21 mouse cellular contexts compared by ENCODE assay signal in genomic region chr9:103701448-103701847, GRCm38 (mm10).
DNase-seq lines count a peak whose midpoint lies in the region; ATAC-seq lines count a peak whose summit lies in the region.
"Had no signal": no experiment of that assay in that cellular context is flagged by ENCODE, and none has a peak within 500 bp of the region (broad histone marks: within the 10 kb centered on the region; RNA-seq: fewer than 3 reads in every experiment).

No protein-coding gene starts in this region.

- H3K36me3 ChIP-seq in hindbrain, embryonic 11.5 days (ENCODE audit: control insufficient read depth, insufficient read depth, low read length): no peaks in the 10 kb centered on the region
- no peaks in the 10 kb centered on the region for H3K36me3 ChIP-seq in hindbrain, embryonic 13.5 days
- peaks cover 2% of the 10 kb centered on the region; the same call in 1 of the 2 replicates for H3K36me3 ChIP-seq in neural tube, embryonic 13.5 days
- H3K36me3 ChIP-seq: embryonic facial prominence, embryonic 12.5 days; forebrain, embryonic 15.5 days had no signal

- peak; percentile 33 for DNase-seq in hindbrain, embryonic 11.5 days (ENCODE audit: low spot score)
- DNase-seq in neural tube, embryonic 10.5 days (ENCODE audit: extremely low spot score, low spot score): no peak
- peak; percentile 41 for DNase-seq in retina, embryonic 14.5 days (ENCODE audit: low spot score)
- DNase-seq in frontal cortex, postnatal 25 days (ENCODE audit: low spot score in 2 of 2): no peak
- no peak for DNase-seq in adrenal gland, adult 18-20 months (ENCODE audit: low spot score in 2 of 2)
- DNase-seq: adrenal gland, adult 2 months; adrenal gland, postnatal 14 days; adrenal gland, postnatal 36 days; cerebellum, adult 11-12 months; cerebellum, adult 2 months; cerebellum, adult 9-10 months; cerebellum, postnatal 10 days; cerebellum, postnatal 25 days; forebrain, postnatal 0 days had no signal

- no peak overlapping the region for H3K27ac ChIP-seq in hindbrain, embryonic 11.5 days (ENCODE audit: low read depth, low read length)
- no peak overlapping the region for H3K27ac ChIP-seq in hindbrain, embryonic 13.5 days
- H3K27ac ChIP-seq in neural tube, embryonic 13.5 days (replicated peaks): no peak overlapping the region; the same call in 1 of the 2 replicates
- H3K27ac ChIP-seq: embryonic facial prominence, embryonic 10.5 days; embryonic facial prominence, embryonic 12.5 days; forebrain, embryonic 13.5 days; forebrain, embryonic 15.5 days had no signal

- no peak overlapping the region for H3K4me3 ChIP-seq in hindbrain, embryonic 11.5 days (ENCODE audit: low read depth, low read length)
- H3K4me3 ChIP-seq in hindbrain, embryonic 13.5 days: no peak overlapping the region
- no peak overlapping the region for H3K4me3 ChIP-seq in neural tube, embryonic 13.5 days
- H3K4me3 ChIP-seq: embryonic facial prominence, embryonic 10.5 days; embryonic facial prominence, embryonic 12.5 days; forebrain, embryonic 13.5 days; forebrain, embryonic 15.5 days had no signal

- H3K4me1 ChIP-seq in hindbrain, embryonic 11.5 days (replicated peaks; ENCODE audit: control insufficient read depth, insufficient read depth, low read length): no peaks in the 10 kb centered on the region
- H3K4me1 ChIP-seq in hindbrain, embryonic 13.5 days (replicated peaks): peaks cover 19% of the 10 kb centered on the region
- H3K4me1 ChIP-seq in neural tube, embryonic 13.5 days (replicated peaks): peaks cover 22% of the 10 kb centered on the region
- H3K4me1 ChIP-seq: embryonic facial prominence, embryonic 10.5 days; embryonic facial prominence, embryonic 12.5 days had no signal

- no peaks in the 10 kb centered on the region for H3K27me3 ChIP-seq in hindbrain, embryonic 11.5 days (ENCODE audit: control insufficient read depth, insufficient read depth, low read length)
- no peaks in the 10 kb centered on the region for H3K27me3 ChIP-seq in hindbrain, embryonic 13.5 days
- no peaks in the 10 kb centered on the region for H3K27me3 ChIP-seq in neural tube, embryonic 13.5 days
- H3K27me3 ChIP-seq: embryonic facial prominence, embryonic 12.5 days; forebrain, embryonic 13.5 days; forebrain, embryonic 15.5 days had no signal

- no peak overlapping the region for H3K4me2 ChIP-seq in hindbrain, embryonic 11.5 days (replicated peaks; ENCODE audit: low read depth, low read length)
- no peak overlapping the region for H3K4me2 ChIP-seq in hindbrain, embryonic 13.5 days
- no peak overlapping the region for H3K4me2 ChIP-seq in neural tube, embryonic 13.5 days
- H3K4me2 ChIP-seq: embryonic facial prominence, embryonic 12.5 days; forebrain, embryonic 13.5 days; forebrain, embryonic 15.5 days had no signal

- no peaks in the 10 kb centered on the region for H3K9me3 ChIP-seq in hindbrain, embryonic 11.5 days (ENCODE audit: control insufficient read depth, low read length)
- no peaks in the 10 kb centered on the region for H3K9me3 ChIP-seq in hindbrain, embryonic 13.5 days
- H3K9me3 ChIP-seq in neural tube, embryonic 13.5 days: no peaks in the 10 kb centered on the region
- H3K9me3 ChIP-seq: embryonic facial prominence, embryonic 10.5 days; embryonic facial prominence, embryonic 12.5 days; forebrain, embryonic 13.5 days; forebrain, embryonic 15.5 days had no signal

- 62% methylated on average over 4 of the region's 4 CpGs for WGBS in hindbrain, embryonic 11.5 days
- 30% methylated on average over 4 of the region's 4 CpGs for WGBS in hindbrain, embryonic 13.5 days
- WGBS in neural tube, embryonic 13.5 days: 39% methylated on average over 4 of the region's 4 CpGs

- ATAC-seq in hindbrain, embryonic 11.5 days (ENCODE audit: low FRiP score): no peak
- ATAC-seq in hindbrain, embryonic 13.5 days (ENCODE audit: low FRiP score): no peak
- ATAC-seq in neural tube, embryonic 13.5 days (ENCODE audit: low read depth): peak; percentile 24; the same call in 1 of the 2 replicates
- ATAC-seq: activated CD4-positive, CD25-positive, alpha-beta regulatory T cell, adult 4 months; forebrain, embryonic 13.5 days; forebrain, embryonic 15.5 days; forebrain, postnatal 0 days had no signal

- H3K9ac ChIP-seq in hindbrain, embryonic 11.5 days (ENCODE audit: low read depth, low read length): no peak overlapping the region
- no peak overlapping the region for H3K9ac ChIP-seq in hindbrain, embryonic 13.5 days
- H3K9ac ChIP-seq in neural tube, embryonic 13.5 days: no peak overlapping the region
- H3K9ac ChIP-seq: embryonic facial prominence, embryonic 12.5 days; forebrain, embryonic 13.5 days; forebrain, embryonic 15.5 days; forebrain, postnatal 0 days had no signal

Comparison
In these comparisons a context has a peak if more than half of its experiments do, and no peak if none do; other contexts are left out.
1. DNase-seq: peak in hindbrain, embryonic 11.5 days (single experiment) and retina, embryonic 14.5 days (single experiment); none in neural tube, embryonic 10.5 days (single experiment), frontal cortex, postnatal 25 days (0 of 2) and adrenal gland, adult 18-20 months (0 of 2).